ENCODE assay signal across 19 mouse cellular contexts in genomic region chr6:95377590-95378245, GRCm38 (mm10). TPM values are rescaled to one million over a fixed set of nuclear protein-coding genes. Genes with fewer than 3 reads are reported as not detected.
DNase-seq lines count a peak whose midpoint lies in the region; ATAC-seq lines count a peak whose summit lies in the region.
"Had no signal": no experiment of that assay in that cellular context is flagged by ENCODE, and none has a peak within 500 bp of the region (broad histone marks: within the 10 kb centered on the region; RNA-seq: fewer than 3 reads in every experiment).

No protein-coding gene starts in this region.

- no peaks in the 10 kb centered on the region for H3K27me3 ChIP-seq in hindbrain, embryonic 13.5 days
- no peaks in the 10 kb centered on the region for H3K27me3 ChIP-seq in hindbrain, embryonic 10.5 days (ENCODE audit: insufficient read depth, poor library complexity, severe bottlenecking)
- no peaks in the 10 kb centered on the region for H3K27me3 ChIP-seq in neural tube, embryonic 13.5 days
- H3K27me3 ChIP-seq: forebrain, embryonic 13.5 days had no signal

- H3K4me3 ChIP-seq in hindbrain, embryonic 13.5 days = no peak overlapping the region
- no peak overlapping the region for H3K4me3 ChIP-seq in hindbrain, embryonic 10.5 days
- no peak overlapping the region for H3K4me3 ChIP-seq in neural tube, embryonic 13.5 days
- H3K4me3 ChIP-seq: embryonic facial prominence, embryonic 13.5 days; forebrain, embryonic 13.5 days; gastrocnemius, adult 2 months had no signal

- no peak overlapping the region for H3K4me2 ChIP-seq in hindbrain, embryonic 13.5 days
- H3K4me2 ChIP-seq in neural tube, embryonic 13.5 days = no peak overlapping the region
- H3K4me2 ChIP-seq: embryonic facial prominence, embryonic 13.5 days; forebrain, embryonic 13.5 days had no signal

- peaks cover 5% of the 10 kb centered on the region for H3K4me1 ChIP-seq in hindbrain, embryonic 13.5 days (replicated peaks)
- no peaks in the 10 kb centered on the region for H3K4me1 ChIP-seq in hindbrain, embryonic 10.5 days (replicated peaks)
- H3K4me1 ChIP-seq in neural tube, embryonic 13.5 days (replicated peaks) = peaks cover 28% of the 10 kb centered on the region
- H3K4me1 ChIP-seq: embryonic facial prominence, embryonic 13.5 days; forebrain, embryonic 13.5 days had no signal

- no peaks in the 10 kb centered on the region for H3K9me3 ChIP-seq in hindbrain, embryonic 13.5 days
- H3K9me3 ChIP-seq in hindbrain, embryonic 10.5 days = no peaks in the 10 kb centered on the region
- no peaks in the 10 kb centered on the region for H3K9me3 ChIP-seq in neural tube, embryonic 13.5 days
- H3K9me3 ChIP-seq: embryonic facial prominence, embryonic 13.5 days; forebrain, embryonic 13.5 days had no signal

- DNase-seq in hindbrain, embryonic 10.5 days (ENCODE audit: low spot score) = no peak
- DNase-seq in neural tube, embryonic 10.5 days (ENCODE audit: extremely low spot score, low spot score) = no peak
- peak; percentile 5 for DNase-seq in layer of hippocampus, adult 9-10 months (ENCODE audit: low spot score)
- DNase-seq in kidney, postnatal 14 days = no peak
- DNase-seq in cerebellum, adult 11 months = no peak
- DNase-seq: cerebellum, adult 18-20 months; cerebellum, adult 9-11 months; cerebellum, postnatal 36 days; forebrain, postnatal 0 days; gastrocnemius, adult 2 months; gastrocnemius, postnatal 25 days; heart, postnatal 10 days had no signal

- no peak for ATAC-seq in hindbrain, embryonic 13.5 days (ENCODE audit: low FRiP score)
- peak; percentile 69 for ATAC-seq in neural tube, embryonic 13.5 days (ENCODE audit: low read depth)
- ATAC-seq: forebrain, embryonic 13.5 days; forebrain, postnatal 0 days had no signal

- H3K36me3 ChIP-seq in hindbrain, embryonic 13.5 days = no peaks in the 10 kb centered on the region
- H3K36me3 ChIP-seq in hindbrain, embryonic 10.5 days = no peaks in the 10 kb centered on the region
- no peaks in the 10 kb centered on the region for H3K36me3 ChIP-seq in neural tube, embryonic 13.5 days
- H3K36me3 ChIP-seq: embryonic facial prominence, embryonic 13.5 days had no signal

- no peak overlapping the region for H3K9ac ChIP-seq in hindbrain, embryonic 13.5 days
- H3K9ac ChIP-seq in neural tube, embryonic 13.5 days = no peak overlapping the region
- H3K9ac ChIP-seq: embryonic facial prominence, embryonic 13.5 days; forebrain, embryonic 13.5 days; forebrain, postnatal 0 days had no signal

- WGBS in hindbrain, embryonic 13.5 days = 67% methylated on average over 13 of the region's 13 CpGs
- 88% methylated on average over 13 of the region's 13 CpGs for WGBS in hindbrain, embryonic 10.5 days
- WGBS in neural tube, embryonic 13.5 days = 37% methylated on average over 13 of the region's 13 CpGs

- peak overlapping the region; percentile 30; the same call in 1 of the 2 replicates for H3K27ac ChIP-seq in hindbrain, embryonic 13.5 days
- H3K27ac ChIP-seq in hindbrain, embryonic 10.5 days = no peak overlapping the region
- peak overlapping the region; percentile 81 for H3K27ac ChIP-seq in neural tube, embryonic 13.5 days (replicated peaks)
- H3K27ac ChIP-seq: embryonic facial prominence, embryonic 13.5 days; forebrain, embryonic 13.5 days; gastrocnemius, adult 2 months; hindbrain, postnatal 0 days had no signal

RNA-seq across cellular contexts. Expression of gene Gm10234, which starts 55.8 kb away (rescaled TPM):
- not detected in 2 replicates for polyA plus RNA-seq in hindbrain, embryonic 13.5 days (2015; fragmentation: Nextera tagmentation; extraction: Ambion mirVana)
- polyA plus RNA-seq in hindbrain, embryonic 10.5 days (2016; fragmentation: Nextera tagmentation; extraction: Ambion mirVana) = not detected in 2 replicates
- not detected in 2 replicates for polyA plus RNA-seq in neural tube, embryonic 13.5 days (2015; fragmentation: Nextera tagmentation; extraction: Ambion mirVana)
- polyA plus RNA-seq: C2C12; embryonic facial prominence, embryonic 13.5 days; forebrain, embryonic 13.5 days; forebrain, postnatal 0 days; heart, embryonic 14.5 days; hindbrain, postnatal 0 days had no signal
